Mouse (Mus musculus) macrophage (primary cell): ENCODE data around the gene Brf1. TPM values are rescaled to one million over a fixed set of nuclear protein-coding genes. Genes with fewer than 3 reads are reported as not detected.

ENCODE experiments used
- H3K27ac ChIP-seq: fragments of 350-480 bp; formaldehyde crosslinking; 2 replicates; pipeline ENCODE4 v1.9.0; 2021
- H3K36me3 ChIP-seq: fragments of 350-480 bp; formaldehyde crosslinking; 2 replicates; pipeline ENCODE4 v1.9.0; 2021; ENCODE audit errors: inconsistent target
- H3K4me3 ChIP-seq: fragments of 350-480 bp; formaldehyde crosslinking; 2 replicates; pipeline ENCODE4 v1.9.0; 2021; ENCODE audit errors: inconsistent target
- H3K79me2 ChIP-seq: fragments of 350-480 bp; formaldehyde crosslinking; 2 replicates; pipeline ENCODE4 v1.9.0; 2021; ENCODE audit errors: inconsistent target
- WGBS: methylation state at CpG from one replicate; pipeline ENCODE4 v1.1.7; 2026; ENCODE audit warnings: inconsistent platforms; ENCODE audit not compliant: missing documents; 5-methylcytosine and 5-hydroxymethylcytosine counted together
- polyA plus RNA-seq: library from polyadenylated mRNA; stranded (reverse); fragments of 250-400 nt; gene quantifications from 3 replicates; pipeline ENCODE4 v1.2.4, GENCODE M21; 2018; ENCODE audit warnings: inconsistent platforms

The Brf1 gene
- polyA plus RNA-seq, 1 experiment from 2014 or later: 15.4 TPM

DNA sequence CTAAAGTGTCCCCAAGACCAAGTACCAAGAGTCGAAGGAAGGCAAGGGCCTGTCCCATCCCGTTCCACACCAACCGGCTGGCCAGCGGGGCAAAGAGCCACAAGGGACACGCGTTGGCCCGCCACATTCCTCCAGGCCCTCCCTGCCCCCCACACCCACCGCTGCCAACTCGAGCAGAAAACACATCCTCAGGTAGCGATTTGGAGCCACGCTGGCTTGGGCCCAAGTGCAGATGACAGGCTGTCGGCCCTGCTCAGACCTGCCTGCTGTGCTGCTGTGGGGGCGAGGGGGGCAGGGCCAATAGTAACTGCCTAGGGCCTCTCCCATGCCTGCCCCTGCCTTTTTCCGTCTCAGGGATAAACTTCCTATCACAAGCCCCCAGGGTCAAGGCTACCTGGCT, 73.2 kb downstream of the Brf1 start:
- WGBS: 86% methylated on average over 14 of the region's 14 CpGs
- Histone ChIP-seq H3K4me3 (no peak overlapping the region), H3K36me3 (no peaks in the 10 kb centered on the region), H3K79me2 (no peaks in the 10 kb centered on the region), H3K27ac (no peak overlapping the region)

DNA sequence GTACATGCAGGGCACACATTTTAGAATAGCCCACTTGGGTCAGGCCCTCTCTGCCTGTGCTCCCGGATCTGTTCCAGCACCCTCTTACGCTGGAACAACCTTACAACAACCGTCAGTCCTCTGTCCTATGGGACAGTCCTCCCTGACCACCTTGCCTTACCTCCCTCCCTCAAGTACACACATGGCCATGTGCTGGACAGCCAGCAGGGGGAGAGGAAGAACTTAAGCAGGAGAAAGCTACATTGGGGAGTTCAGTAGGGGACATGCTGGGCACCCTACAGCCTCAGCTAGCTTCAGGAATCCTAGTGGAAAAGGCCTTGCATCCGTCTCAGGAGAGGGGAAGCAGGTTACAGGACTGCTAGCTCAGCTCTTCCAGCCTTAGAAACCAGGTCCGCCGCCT, 74.6 kb downstream of the Brf1 start:
- Histone ChIP-seq H3K36me3 (no peaks in the 10 kb centered on the region), H3K4me3 (no peak overlapping the region), H3K79me2 (no peaks in the 10 kb centered on the region), H3K27ac (no peak overlapping the region)
- WGBS: 94% methylated on average over 4 of the region's 6 CpGs

DNA sequence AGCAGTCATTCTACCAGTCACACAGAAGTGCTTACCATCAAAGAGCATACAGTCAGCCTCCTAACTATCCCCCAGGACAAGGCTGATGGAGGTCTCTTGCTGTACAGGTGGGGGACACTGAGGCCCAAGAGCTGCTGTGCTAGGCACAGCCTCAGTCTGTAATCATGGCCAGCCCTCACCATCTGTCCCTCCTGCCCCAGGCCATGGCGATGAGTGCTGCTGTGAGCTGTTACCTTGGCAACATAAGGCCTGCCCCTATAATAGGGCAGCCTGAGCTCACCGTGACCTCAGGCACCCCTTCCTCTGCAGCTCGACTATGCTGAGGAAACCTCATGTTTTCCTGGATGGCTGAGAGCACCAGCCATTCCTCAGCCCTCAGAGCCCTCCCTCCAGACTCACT, 78.0 kb downstream of the Brf1 start:
- 64% methylated on average over 3 of the region's 3 CpGs for WGBS
- no peaks in the 10 kb centered on the region for H3K36me3 ChIP-seq
- H3K79me2 ChIP-seq: no peaks in the 10 kb centered on the region
- H3K4me3 ChIP-seq: no peak overlapping the region
- H3K27ac ChIP-seq: no peak overlapping the region

DNA sequence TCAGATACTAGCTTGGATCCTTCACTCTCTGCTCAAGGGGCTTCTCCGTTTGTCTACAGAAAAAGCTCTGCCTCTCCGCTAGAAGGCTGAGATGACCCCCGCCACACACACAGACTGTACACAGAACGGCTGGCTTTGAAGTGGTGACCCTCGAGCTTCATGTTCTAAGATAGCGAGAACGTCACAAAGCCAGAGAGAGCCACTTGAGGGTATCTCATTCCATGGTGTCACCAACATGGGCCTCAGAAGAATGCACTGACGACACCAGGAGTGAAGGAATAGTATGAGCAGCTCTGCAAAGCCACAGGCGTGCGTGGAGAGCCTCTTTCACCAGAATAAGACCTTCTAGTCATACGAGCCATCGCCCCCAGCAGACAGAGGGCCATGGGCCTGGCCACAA, 79.0 kb downstream of the Brf1 start:
- Histone ChIP-seq H3K79me2 (no peaks in the 10 kb centered on the region), H3K4me3 (no peak overlapping the region), H3K36me3 (no peaks in the 10 kb centered on the region), H3K27ac (no peak overlapping the region)
- 96% methylated on average over 12 of the region's 12 CpGs for WGBS

DNA sequence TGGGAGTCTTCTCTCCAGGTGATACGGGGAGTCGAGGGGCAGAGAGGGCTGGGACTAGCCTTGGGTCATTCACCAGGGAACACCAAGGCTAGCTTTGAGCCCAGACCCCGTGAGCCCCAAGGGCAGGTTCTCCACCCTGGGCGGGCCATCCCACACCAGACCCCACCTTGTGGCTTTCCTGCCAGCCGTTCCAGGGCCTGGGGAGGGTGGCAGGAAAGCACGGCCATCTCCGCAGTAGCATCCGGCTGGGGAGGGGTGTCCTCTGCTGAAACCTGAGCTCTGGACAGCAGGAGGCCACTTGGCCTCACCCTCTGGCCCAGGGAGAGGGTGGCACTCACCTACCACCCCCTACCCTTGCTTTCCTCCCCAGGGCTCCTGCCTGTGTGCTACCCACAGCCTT, 82.6 kb downstream of the Brf1 start:
- no peaks in the 10 kb centered on the region for H3K36me3 ChIP-seq

DNA sequence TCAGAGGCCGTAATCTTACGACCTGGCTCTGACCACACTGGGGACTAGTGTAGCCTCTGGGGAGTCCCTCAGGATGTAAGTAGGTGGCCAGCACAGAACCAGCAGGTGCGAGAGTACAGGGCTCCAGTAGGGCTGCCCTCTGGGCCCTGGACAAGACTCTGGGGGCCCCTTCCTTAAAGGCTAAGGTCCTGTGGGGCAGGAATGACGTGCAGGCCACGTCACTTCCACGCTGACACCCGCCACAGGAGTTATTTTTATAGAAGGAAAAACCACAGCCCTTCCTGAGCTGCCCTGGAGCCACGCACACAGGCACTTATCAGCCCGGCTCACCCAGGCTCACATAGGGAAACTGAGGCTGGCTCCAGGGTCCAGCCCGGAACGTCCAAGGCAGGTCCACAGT, 83.0 kb downstream of the Brf1 start:
- Histone ChIP-seq H3K36me3 (no peaks in the 10 kb centered on the region), H3K4me3 (no peak overlapping the region), H3K79me2 (no peaks in the 10 kb centered on the region), H3K27ac (no peak overlapping the region)
- WGBS: 19% methylated on average over 11 of the region's 11 CpGs

More for the DNA sequence above, 82.6 kb downstream of the Brf1 start:
- no peak overlapping the region for H3K4me3 ChIP-seq
- 34% methylated on average over 8 of the region's 8 CpGs for WGBS
- no peaks in the 10 kb centered on the region for H3K79me2 ChIP-seq
- no peak overlapping the region for H3K27ac ChIP-seq

DNA sequence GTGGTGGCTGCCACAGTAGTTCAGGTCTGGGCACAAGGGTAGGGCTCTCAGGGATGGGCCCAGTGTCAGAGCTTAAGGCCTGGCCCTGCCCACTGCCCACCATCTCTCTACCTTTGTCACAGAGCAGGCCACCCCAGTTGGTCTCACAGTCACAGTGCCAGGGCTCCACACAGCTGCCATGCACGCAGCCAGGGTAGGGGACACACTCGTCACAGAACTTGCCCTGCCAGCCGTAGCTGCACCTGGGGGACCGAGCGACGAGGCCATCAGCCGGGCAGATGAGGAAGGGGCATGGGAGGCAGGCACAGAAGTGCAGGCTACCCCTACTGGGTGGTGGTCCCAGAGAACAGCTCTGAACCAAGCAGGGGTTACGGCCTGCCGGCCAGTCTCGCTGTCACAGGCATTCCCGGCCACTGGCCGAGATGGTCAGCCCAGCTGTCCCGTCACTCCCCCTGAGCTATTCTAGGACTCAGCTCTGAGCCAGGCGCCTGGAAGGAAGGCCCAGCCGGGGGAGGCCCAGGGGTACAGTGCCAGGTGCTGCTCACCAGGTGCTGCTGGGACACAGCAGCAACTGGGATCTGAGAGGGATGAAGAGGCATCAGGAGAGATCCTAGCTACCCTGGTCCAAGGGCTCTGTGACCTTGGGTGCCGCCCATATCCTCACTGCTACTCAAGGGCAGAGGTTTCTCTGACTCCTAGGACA, 83.7 kb downstream of the Brf1 start:
- Histone ChIP-seq H3K79me2 (no peaks in the 10 kb centered on the region), H3K36me3 (no peaks in the 10 kb centered on the region), H3K4me3 (no peak overlapping the region), H3K27ac (no peak overlapping the region)
- 96% methylated on average over 15 of the region's 16 CpGs for WGBS

DNA sequence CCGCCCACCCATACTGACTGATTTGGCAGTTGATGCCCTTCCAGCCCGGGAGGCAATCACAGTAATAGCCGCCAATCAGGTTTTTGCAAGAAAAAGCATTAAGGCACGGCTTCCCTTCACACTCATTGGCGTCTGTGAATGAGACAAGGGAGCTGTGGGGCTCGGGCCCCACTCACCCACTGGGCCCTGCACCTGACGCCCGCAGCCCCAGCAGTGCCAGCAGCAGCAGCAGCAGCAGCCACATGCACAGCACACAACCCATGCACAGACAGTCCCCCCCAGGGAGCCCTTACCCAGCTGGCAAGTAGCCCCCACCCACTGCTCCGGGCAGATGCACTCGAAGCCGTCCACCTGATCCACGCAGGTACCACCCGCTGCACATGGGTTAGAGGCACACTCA, 84.9 kb downstream of the Brf1 start:
- Histone ChIP-seq H3K79me2 (no peaks in the 10 kb centered on the region), H3K27ac (no peak overlapping the region), H3K36me3 (no peaks in the 10 kb centered on the region), H3K4me3 (no peak overlapping the region)
- 91% methylated on average over 13 of the region's 13 CpGs for WGBS

DNA sequence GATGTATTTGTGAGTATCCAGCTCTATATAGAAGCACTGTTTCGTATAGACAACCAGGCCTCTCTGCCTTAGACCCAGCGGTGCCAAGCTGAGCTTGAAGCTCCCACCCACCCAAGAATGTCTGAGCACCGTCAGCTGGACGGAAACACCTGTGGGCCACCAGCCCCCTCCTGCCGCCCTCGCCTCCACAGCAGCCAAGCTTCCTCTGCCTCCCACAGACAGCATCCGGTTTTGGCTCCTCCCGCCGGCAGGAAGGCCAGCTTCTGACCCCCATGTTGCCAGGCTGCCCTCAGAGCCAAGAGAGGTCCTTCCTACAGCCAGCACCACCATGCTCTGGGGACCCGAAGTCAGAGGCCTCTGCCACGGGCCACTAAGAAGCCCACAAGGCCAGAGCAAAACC, 86.0 kb downstream of the Brf1 start:
- H3K79me2 ChIP-seq: no peaks in the 10 kb centered on the region
- H3K4me3 ChIP-seq: no peak overlapping the region
- no peak overlapping the region for H3K27ac ChIP-seq
- no peaks in the 10 kb centered on the region for H3K36me3 ChIP-seq
- 68% methylated on average over 11 of the region's 11 CpGs for WGBS

DNA sequence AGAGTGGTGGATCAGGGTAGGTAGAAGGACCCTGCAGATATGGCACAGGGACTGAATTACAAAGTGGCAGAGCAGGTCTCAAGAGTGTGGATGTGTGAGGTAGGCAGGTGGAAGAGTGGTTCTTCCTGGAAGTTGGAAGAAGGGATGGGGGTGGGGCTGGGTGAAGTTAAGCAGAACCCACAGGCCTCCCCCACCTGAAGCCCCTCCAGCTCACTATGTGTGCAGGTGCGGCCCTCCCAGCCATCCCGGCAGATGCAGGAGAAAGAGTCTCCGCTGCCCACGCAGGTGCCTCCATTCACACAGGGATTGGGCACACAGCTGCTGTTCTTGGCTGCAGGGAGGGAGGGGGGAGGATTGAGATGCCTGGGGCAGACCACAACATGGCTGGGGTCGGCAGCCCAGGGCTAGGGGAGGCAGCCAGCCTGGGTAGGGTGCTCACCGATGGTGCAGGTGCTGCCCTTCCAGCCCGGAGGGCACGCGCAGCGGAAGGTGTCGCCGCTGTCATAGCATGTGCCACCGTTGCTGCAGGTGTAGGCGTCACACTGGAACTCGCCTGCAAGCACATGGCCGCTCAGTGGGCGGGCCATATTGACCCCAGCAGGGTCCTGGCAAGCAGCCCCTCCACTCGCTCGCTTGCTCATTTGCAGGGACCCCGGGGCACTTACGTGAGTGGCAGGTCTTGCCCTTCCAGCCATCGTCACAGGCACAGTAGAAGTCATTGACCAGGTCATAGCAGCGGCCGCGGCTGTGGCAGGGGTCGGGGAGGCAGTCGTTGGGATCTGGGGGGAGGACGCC, 87.4 kb downstream of the Brf1 start:
- 94% methylated on average over 28 of the region's 28 CpGs for WGBS
- Histone ChIP-seq H3K79me2 (no peaks in the 10 kb centered on the region), H3K27ac (no peak overlapping the region), H3K36me3 (no peaks in the 10 kb centered on the region), H3K4me3 (no peak overlapping the region)

DNA sequence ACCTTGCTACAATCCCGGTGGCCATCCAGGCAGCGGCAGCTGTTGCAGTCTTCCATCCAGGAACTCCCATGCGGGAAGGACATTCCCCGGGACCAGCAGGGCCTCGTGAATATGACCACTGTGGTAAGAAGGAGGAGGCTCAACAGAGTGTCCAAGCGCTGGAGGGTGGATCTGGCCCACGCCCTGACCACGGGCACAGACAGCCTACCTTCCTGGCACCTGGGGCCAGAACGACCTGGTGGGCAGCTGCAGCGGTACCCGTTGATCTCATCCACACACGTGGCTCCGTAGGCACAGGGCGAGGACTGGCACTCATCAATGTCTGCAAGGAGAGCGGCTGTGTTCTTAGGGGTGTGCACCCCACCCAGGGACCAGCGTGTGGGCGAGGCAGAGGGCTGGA, 88.8 kb downstream of the Brf1 start:
- Histone ChIP-seq H3K27ac (no peak overlapping the region), H3K79me2 (no peaks in the 10 kb centered on the region), H3K36me3 (no peaks in the 10 kb centered on the region), H3K4me3 (no peak overlapping the region)
- 94% methylated on average over 17 of the region's 17 CpGs for WGBS

Other genes starting within 250 kb of the Brf1 start
- gene Pld4, start 240.0 kb downstream of the Brf1 start, polyA plus RNA-seq: 131 to 514 TPM (median 230 TPM) in 3 replicates
- 41.7 to 78.3 TPM (median 63.2 TPM) in 3 replicates for gene Ahnak2, start 198.0 kb downstream of the Brf1 start, polyA plus RNA-seq
- gene Clba1, start 191.8 kb downstream of the Brf1 start, polyA plus RNA-seq: 1.9 to 4.4 TPM (median 4.2 TPM) in 3 replicates
- 10.7 to 17.8 TPM (median 14.2 TPM) in 3 replicates for gene Cdca4, start 171.3 kb downstream of the Brf1 start, polyA plus RNA-seq
- gene Gpr132, start 132.5 kb downstream of the Brf1 start, polyA plus RNA-seq: 1.7 to 5.8 TPM (median 2.0 TPM) in 3 replicates
- gene Jag2, start 70.9 kb downstream of the Brf1 start, polyA plus RNA-seq: 0.14 to 0.42 TPM (median 0.26 TPM) in 3 replicates
- gene Nudt14, start 58.6 kb downstream of the Brf1 start, polyA plus RNA-seq: 5.3 to 15.2 TPM (median 11.4 TPM) in 3 replicates
- 5.3 to 10.9 TPM (median 9.7 TPM) in 3 replicates for gene Btbd6, start 24.2 kb downstream of the Brf1 start, polyA plus RNA-seq
- 42.2 to 56.7 TPM (median 54.3 TPM) in 3 replicates for gene Pacs2, start 13.8 kb upstream of the Brf1 start, polyA plus RNA-seq
- gene Tex22, start 73.8 kb upstream of the Brf1 start, polyA plus RNA-seq: not detected in 3 replicates
- gene Mta1, start 97.6 kb upstream of the Brf1 start, polyA plus RNA-seq: 18.9 to 28.3 TPM (median 24.5 TPM) in 3 replicates
- 0.39 to 0.53 TPM (median 0.46 TPM) in 3 replicates for gene Crip2, start 139.5 kb upstream of the Brf1 start, polyA plus RNA-seq
- 173 to 304 TPM (median 230 TPM) in 3 replicates for gene Crip1, start 145.6 kb upstream of the Brf1 start, polyA plus RNA-seq
- gene Tedc1, start 155.7 kb upstream of the Brf1 start, polyA plus RNA-seq: 0.63 to 3.8 TPM (median 0.75 TPM) in 3 replicates
- gene Tmem121, start 185.2 kb upstream of the Brf1 start, polyA plus RNA-seq: not detected in 3 replicates